7 mouse cellular contexts compared by ENCODE assay signal in the genomic region with DNA sequence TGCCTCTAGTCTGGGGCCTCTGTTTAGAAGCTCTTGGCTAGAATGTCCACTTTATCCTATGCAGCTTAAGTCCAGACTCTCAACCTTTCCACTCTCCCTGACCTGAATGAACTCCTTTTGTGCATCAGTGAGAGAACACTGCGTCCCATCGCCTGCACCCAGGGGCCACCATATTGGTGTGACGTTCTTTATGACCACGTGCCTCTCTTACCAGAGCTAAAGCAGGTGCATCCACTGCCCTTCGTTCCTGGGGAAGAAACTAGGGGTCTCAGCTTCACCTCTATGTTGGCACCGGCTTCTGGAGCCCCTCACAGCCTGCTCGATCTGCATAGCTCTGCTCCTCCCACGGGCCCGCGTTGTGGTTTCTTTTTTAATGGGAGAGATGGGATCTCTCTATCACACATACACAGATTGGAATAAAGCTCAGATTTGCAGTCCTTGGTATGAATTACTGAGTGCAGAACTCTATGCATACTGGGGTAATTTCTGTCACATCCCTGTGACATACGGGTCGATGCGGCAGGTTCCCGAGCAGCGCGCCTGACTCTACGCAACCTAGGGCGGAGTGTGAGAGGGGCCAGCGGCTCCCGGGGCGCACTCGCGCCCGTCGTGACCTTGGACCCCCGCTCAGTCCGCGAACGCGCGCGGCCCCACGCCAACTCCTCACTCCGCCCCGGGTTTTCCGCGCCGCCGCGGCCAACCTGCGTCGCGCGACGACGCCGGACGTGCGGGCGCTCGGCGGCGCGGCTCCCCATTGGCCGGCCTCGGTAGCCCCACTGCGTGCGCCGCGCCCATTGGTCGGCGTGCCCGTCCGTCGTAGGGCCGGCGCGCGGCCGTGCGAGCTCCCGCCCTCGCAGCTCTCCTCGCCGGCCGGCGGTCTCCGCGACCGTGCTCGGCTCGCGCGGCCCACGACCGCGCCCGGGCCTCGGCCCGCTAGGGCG. TPM values are rescaled to one million over a fixed set of nuclear protein-coding genes. Genes with fewer than 3 reads are reported as not detected.
A peak's percentile ranks its signal among the peaks of the same experiment; 100 is the strongest.
DNase-seq lines count a peak whose midpoint lies in the region; ATAC-seq lines count a peak whose summit lies in the region.

A gene (plus strand): TSS at position 831 of the 941 bp plus-strand sequence.

- ATAC-seq in embryonic facial prominence, embryonic 12.5 days (ENCODE audit: insufficient number of reproducible peaks, insufficient read depth, low FRiP score, low TSS enrichment), result peak; percentile 96
- ATAC-seq in limb, embryonic 13.5 days (ENCODE audit: low FRiP score, low read depth), result peak; percentile 98
- ATAC-seq in midbrain, embryonic 16.5 days, result peak; percentile 97

- under 1% methylated on average over 90 of the region's 91 CpGs for WGBS in embryonic facial prominence, embryonic 12.5 days
- under 1% methylated on average over 78 of the region's 91 CpGs for WGBS in limb, embryonic 13.5 days
- under 1% methylated on average over 46 of the region's 91 CpGs for WGBS in midbrain, embryonic 16.5 days

- H3K27me3 ChIP-seq in embryonic facial prominence, embryonic 12.5 days, result no peaks in the 10 kb centered on the region
- no peaks in the 10 kb centered on the region for H3K27me3 ChIP-seq in limb, embryonic 13.5 days
- no peaks in the 10 kb centered on the region for H3K27me3 ChIP-seq in midbrain, embryonic 16.5 days (ENCODE audit: control insufficient read depth, insufficient read depth, low read depth, low read length)

- H3K36me3 ChIP-seq in embryonic facial prominence, embryonic 12.5 days, result peaks cover 36% of the 10 kb centered on the region
- peaks cover 50% of the 10 kb centered on the region for H3K36me3 ChIP-seq in limb, embryonic 13.5 days
- H3K36me3 ChIP-seq in midbrain, embryonic 16.5 days (ENCODE audit: control insufficient read depth, insufficient read depth, low read length), result peaks cover 12% of the 10 kb centered on the region

- H3K4me2 ChIP-seq in embryonic facial prominence, embryonic 12.5 days (replicated peaks), result peak within 1 kb of the TSS; percentile 95
- peak within 1 kb of the TSS; percentile 93 for H3K4me2 ChIP-seq in limb, embryonic 13.5 days (replicated peaks)
- H3K4me2 ChIP-seq in midbrain, embryonic 16.5 days (ENCODE audit: low read length), result peak within 1 kb of the TSS; percentile 99

- peaks cover 17% of the 10 kb centered on the region for H3K4me1 ChIP-seq in embryonic facial prominence, embryonic 12.5 days
- H3K4me1 ChIP-seq in limb, embryonic 13.5 days, result peaks cover 24% of the 10 kb centered on the region
- peaks cover 26% of the 10 kb centered on the region for H3K4me1 ChIP-seq in midbrain, embryonic 16.5 days (ENCODE audit: control insufficient read depth, insufficient read depth, low read length)

- H3K4me3 ChIP-seq in embryonic facial prominence, embryonic 12.5 days, result peak within 1 kb of the TSS; percentile 99
- H3K4me3 ChIP-seq in limb, embryonic 13.5 days, result peak within 1 kb of the TSS; percentile 99
- H3K4me3 ChIP-seq in midbrain, embryonic 16.5 days (ENCODE audit: low read depth, low read length), result peak within 1 kb of the TSS; percentile 99

- peak within 1 kb of the TSS; percentile 74 for H3K27ac ChIP-seq in embryonic facial prominence, embryonic 12.5 days
- H3K27ac ChIP-seq in limb, embryonic 13.5 days, result peak within 1 kb of the TSS; percentile 76
- peak within 1 kb of the TSS; percentile 98 for H3K27ac ChIP-seq in midbrain, embryonic 16.5 days (ENCODE audit: low read length)

- H3K9me3 ChIP-seq in embryonic facial prominence, embryonic 12.5 days, result no peaks in the 10 kb centered on the region
- no peaks in the 10 kb centered on the region for H3K9me3 ChIP-seq in limb, embryonic 13.5 days
- H3K9me3 ChIP-seq in midbrain, embryonic 16.5 days (replicated peaks; ENCODE audit: control insufficient read depth, low read length, poor library complexity, severe bottlenecking), result no peaks in the 10 kb centered on the region

- peak; percentile 95 for DNase-seq in adrenal gland, postnatal 25 days
- DNase-seq in heart, adult 18-20 months, result peak; percentile 91 to 94
- peak; percentile 85 to 86 for DNase-seq in kidney, adult 8-10 months
- DNase-seq in spleen, postnatal 10 days (ENCODE audit: low spot score in 2 of 2), result peak; percentile 88 to 95

- peak within 1 kb of the TSS; percentile 99 for H3K9ac ChIP-seq in embryonic facial prominence, embryonic 12.5 days
- H3K9ac ChIP-seq in limb, embryonic 13.5 days, result peak within 1 kb of the TSS; percentile 98
- H3K9ac ChIP-seq in midbrain, embryonic 16.5 days (ENCODE audit: low read depth, low read length), result peak within 1 kb of the TSS; percentile 99

RNA-seq across cellular contexts. Expression of the gene that starts here (rescaled TPM):
- 38.7 and 51.6 TPM in 2 replicates for total RNA-seq in adrenal gland, postnatal 25 days (2021)
- polyA plus RNA-seq in embryonic facial prominence, embryonic 12.5 days (2016; fragmentation: Nextera tagmentation; extraction: Ambion mirVana), result 10.6 and 10.8 TPM in 2 replicates
- total RNA-seq in heart, adult 18-20 months (2021), result 10 to 100 TPM; 17.7 to 18.5 TPM
- 8.9 and 9.2 TPM in 2 replicates for polyA plus RNA-seq in limb, embryonic 13.5 days (2015; fragmentation: Nextera tagmentation; extraction: Ambion mirVana)
- 11.6 and 14.0 TPM in 2 replicates for polyA plus RNA-seq in midbrain, embryonic 16.5 days (2015; fragmentation: Nextera tagmentation; extraction: Ambion mirVana)

Comparison
In these comparisons a context has a peak if more than half of its experiments do, and no peak if none do; other contexts are left out.
1. Peak in every context shown above with its lines: DNase-seq, ATAC-seq, H3K4me3 ChIP-seq and H3K27ac ChIP-seq.